ENCODE assay signal across 13 mouse cellular contexts in the genomic region with DNA sequence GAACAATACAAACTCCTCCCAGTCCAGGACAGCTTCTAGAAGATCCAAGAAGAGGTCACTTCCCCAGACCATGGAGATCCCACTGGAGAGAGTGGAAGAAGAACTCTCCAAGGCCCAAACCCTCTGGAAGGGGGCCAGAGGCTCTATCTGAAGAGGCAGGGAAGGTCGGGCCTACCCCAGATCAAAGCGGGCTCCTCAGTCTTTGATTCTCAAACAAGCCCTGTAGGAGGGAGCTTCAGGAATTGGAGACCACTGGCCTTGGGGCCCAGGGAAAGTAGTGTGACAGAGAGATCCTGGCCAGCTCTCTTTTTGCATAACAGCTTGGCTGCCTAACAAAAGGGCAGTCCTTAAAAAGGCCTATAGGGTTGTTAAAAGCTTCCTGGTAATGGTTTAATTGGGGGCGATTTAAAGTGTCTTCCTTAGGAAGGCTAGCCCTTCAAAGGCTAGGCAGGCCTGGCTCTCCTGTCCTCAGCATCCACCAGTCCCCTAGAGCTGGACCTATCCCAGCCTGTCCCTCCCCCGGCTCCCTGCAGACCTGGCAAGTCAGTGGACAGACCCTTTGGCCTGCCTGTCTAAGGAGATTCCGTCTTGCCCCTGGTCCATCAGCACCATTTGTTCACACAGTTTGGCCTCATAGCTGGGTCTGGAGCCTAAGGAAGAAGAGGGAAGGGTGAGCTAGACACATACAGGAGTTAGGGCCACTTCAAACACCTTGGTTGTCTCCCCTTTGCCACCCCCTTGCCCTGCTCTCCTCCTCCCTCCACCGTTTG. TPM values are rescaled to one million over a fixed set of nuclear protein-coding genes. Genes with fewer than 3 reads are reported as not detected.
DNase-seq lines count a peak whose midpoint lies in the region; ATAC-seq and TF ChIP-seq lines count a peak whose summit lies in the region.
"Had no signal": no experiment of that assay in that cellular context is flagged by ENCODE, and none has a peak within 500 bp of the region (broad histone marks: within the 10 kb centered on the region; RNA-seq: fewer than 3 reads in every experiment).

No protein-coding gene starts in this region.

- H3K4me1 ChIP-seq in heart, embryonic 13.5 days = peaks cover 86% of the 10 kb centered on the region
- H3K4me1 ChIP-seq in thymus, adult 2 months (replicated peaks; ENCODE audit: control insufficient read depth, insufficient read depth, low read length) = peaks cover 50% of the 10 kb centered on the region
- peaks cover 97% of the 10 kb centered on the region for H3K4me1 ChIP-seq in erythroblast, embryonic 14.5 days (ENCODE audit: control insufficient read depth)
- H3K4me1 ChIP-seq in stomach, embryonic 16.5 days (ENCODE audit: control insufficient read depth, insufficient read depth, low read length) = peaks cover 45% of the 10 kb centered on the region

- DNase-seq in heart, adult 11 months = no peak
- DNase-seq in thymus, adult 2 months = peak; percentile 2
- DNase-seq in thymus, postnatal 0 days (ENCODE audit: low spot score) = no peak
- no peak for DNase-seq in right cerebral cortex, postnatal 4 days
- DNase-seq in layer of hippocampus, postnatal 36 days = no peak
- DNase-seq: cerebellum, adult 9-10 months had no signal

- no peak overlapping the region for H3K4me3 ChIP-seq in heart, embryonic 13.5 days
- no peak overlapping the region for H3K4me3 ChIP-seq in thymus, adult 2 months (ENCODE audit: control insufficient read depth, insufficient read depth, low read length)
- H3K4me3 ChIP-seq in erythroblast, embryonic 14.5 days (replicated peaks) = peak overlapping the region; percentile 42
- no peak overlapping the region for H3K4me3 ChIP-seq in stomach, embryonic 16.5 days (replicated peaks; ENCODE audit: low read length)
- H3K4me3 ChIP-seq: hindbrain, embryonic 13.5 days; layer of hippocampus, adult 2 months; limb, embryonic 15.5 days; midbrain, embryonic 12.5 days had no signal

- TF ChIP-seq POLR2A in thymus, adult 2 months (IDR thresholded peaks at IDR 0.05; ENCODE audit: control insufficient read depth, extremely low read depth, insufficient read depth, low read length, poor library complexity) = no peak

- no peak for ATAC-seq in heart, embryonic 13.5 days (ENCODE audit: extremely low read depth, insufficient number of reproducible peaks, low FRiP score, low TSS enrichment)
- no peak for ATAC-seq in stomach, embryonic 16.5 days (ENCODE audit: insufficient read depth, low FRiP score)

- 27% methylated on average over 6 of the region's 6 CpGs for WGBS in heart, embryonic 13.5 days
- WGBS in thymus, adult 2 months = 79% methylated on average over 6 of the region's 6 CpGs
- 49% methylated on average over 6 of the region's 6 CpGs for WGBS in stomach, embryonic 16.5 days

- peak overlapping the region; percentile 70 for H3K27ac ChIP-seq in heart, embryonic 13.5 days (replicated peaks)
- H3K27ac ChIP-seq in thymus, adult 2 months (ENCODE audit: control insufficient read depth, insufficient read depth, low read length) = no peak overlapping the region
- H3K27ac ChIP-seq in stomach, embryonic 16.5 days (ENCODE audit: low read length) = no peak overlapping the region
- H3K27ac ChIP-seq: hindbrain, embryonic 13.5 days; layer of hippocampus, adult 2 months; limb, embryonic 15.5 days; midbrain, embryonic 12.5 days had no signal

- H3K9ac ChIP-seq in heart, embryonic 13.5 days = peak overlapping the region; percentile 37; the same call in 1 of the 2 replicates
- peak overlapping the region; percentile 19; the same call in 1 of the 2 replicates for H3K9ac ChIP-seq in stomach, embryonic 16.5 days (ENCODE audit: low read length)
- H3K9ac ChIP-seq: hindbrain, embryonic 13.5 days; limb, embryonic 15.5 days; midbrain, embryonic 12.5 days had no signal

- TF ChIP-seq CTCF in thymus, adult 2 months (IDR thresholded peaks at IDR 0.05; ENCODE audit: borderline replicate concordance, control insufficient read depth, extremely low read depth, insufficient read depth, low read length, poor library complexity) = no peak

- no peaks in the 10 kb centered on the region for H3K36me3 ChIP-seq in heart, embryonic 13.5 days
- no peaks in the 10 kb centered on the region for H3K36me3 ChIP-seq in thymus, adult 2 months (ENCODE audit: control insufficient read depth, insufficient read depth, low read length)
- peaks cover 12% of the 10 kb centered on the region for H3K36me3 ChIP-seq in erythroblast, embryonic 14.5 days (ENCODE audit: control insufficient read depth)
- H3K36me3 ChIP-seq in stomach, embryonic 16.5 days (ENCODE audit: control insufficient read depth, insufficient read depth, low read length) = no peaks in the 10 kb centered on the region
- H3K36me3 ChIP-seq: hindbrain, embryonic 13.5 days; limb, embryonic 15.5 days; midbrain, embryonic 12.5 days had no signal

- 0 out of 2 replicates have a peak, but pooled peaks cover 9% of the 10 kb centered on the region for H3K27me3 ChIP-seq in heart, embryonic 13.5 days (replicated peaks)
- no peaks in the 10 kb centered on the region for H3K27me3 ChIP-seq in thymus, adult 2 months (ENCODE audit: control insufficient read depth, insufficient read depth, low read length)
- no peaks in the 10 kb centered on the region for H3K27me3 ChIP-seq in erythroblast, embryonic 14.5 days (ENCODE audit: control insufficient read depth)
- H3K27me3 ChIP-seq in stomach, embryonic 16.5 days (ENCODE audit: control insufficient read depth, insufficient read depth, low read length) = no peaks in the 10 kb centered on the region

- H3K4me2 ChIP-seq in heart, embryonic 13.5 days = peak overlapping the region; percentile 32
- H3K4me2 ChIP-seq in stomach, embryonic 16.5 days (ENCODE audit: low read depth, low read length) = no peak overlapping the region
- H3K4me2 ChIP-seq: hindbrain, embryonic 13.5 days; limb, embryonic 15.5 days; midbrain, embryonic 12.5 days had no signal

- H3K9me3 ChIP-seq in heart, embryonic 13.5 days = no peaks in the 10 kb centered on the region
- H3K9me3 ChIP-seq in erythroblast, embryonic 14.5 days (ENCODE audit: control insufficient read depth, low read length) = no peaks in the 10 kb centered on the region
- no peaks in the 10 kb centered on the region for H3K9me3 ChIP-seq in stomach, embryonic 16.5 days (replicated peaks; ENCODE audit: control insufficient read depth, low read length)
- H3K9me3 ChIP-seq: hindbrain, embryonic 13.5 days; limb, embryonic 15.5 days; midbrain, embryonic 12.5 days had no signal

RNA-seq across cellular contexts. Expression of a gene that starts 35.4 kb away (rescaled TPM):
- polyA plus RNA-seq in heart, embryonic 13.5 days (2015; fragmentation: Nextera tagmentation; extraction: Ambion mirVana) = 5.6 and 6.2 TPM in 2 replicates
- polyA plus RNA-seq in thymus, adult 2 months (2012; rRNA removed) = 182 and 287 TPM in 2 replicates
- polyA plus RNA-seq in thymus, postnatal 0 days (2015; fragmentation: Nextera tagmentation; extraction: Ambion mirVana) = 28.4 and 35.1 TPM in 2 replicates
- 6.6 and 7.9 TPM in 2 replicates for polyA plus RNA-seq in erythroblast, embryonic 14.5 days (2012)
- polyA plus RNA-seq in stomach, embryonic 16.5 days (2015; fragmentation: Nextera tagmentation; extraction: Ambion mirVana) = 12.7 and 14.5 TPM in 2 replicates
- total RNA-seq in layer of hippocampus, postnatal 36 days (2021) = 10 to 100 TPM; 20.8 to 22.3 TPM
